Mouse (Mus musculus): ENCODE results near the gene Parvg. TPM values are rescaled to one million over a fixed set of nuclear protein-coding genes. Genes with fewer than 3 reads are reported as not detected.

Gene Parvg
- polyA plus RNA-seq, 1 experiment from 2014 or later = 13.4 TPM

DNA sequence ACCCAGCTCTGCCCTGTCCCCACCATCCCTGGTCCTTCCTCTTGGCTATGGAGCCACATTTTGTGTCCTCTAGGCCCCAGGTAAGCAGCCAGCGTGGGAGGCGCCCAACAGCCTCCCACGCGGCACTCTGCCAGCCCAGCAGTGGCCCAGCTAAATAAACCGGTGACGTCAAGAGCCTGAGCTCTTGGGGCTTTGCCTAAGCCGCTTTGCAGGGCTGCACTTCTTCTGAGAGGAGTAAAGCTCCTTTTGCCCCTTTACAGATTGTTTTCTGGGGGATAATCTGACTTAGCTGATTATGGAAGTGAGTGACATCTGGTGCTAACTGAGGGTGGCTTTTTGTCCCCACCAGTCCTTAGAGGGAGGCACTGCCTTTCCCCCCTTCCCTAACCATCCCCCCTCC, 22.8 kb upstream of the Parvg start:
- Histone ChIP-seq H3K27ac (ENCODE audit: low read depth) (no peak overlapping the region), H3K4me2 (ENCODE audit: low read depth, low read length) (no peak overlapping the region), H3K9me3 (ENCODE audit: low read length) (no peaks in the 10 kb centered on the region), H3K4me1 (ENCODE audit: insufficient read depth) (peaks cover 7% of the 10 kb centered on the region; the same call in 1 of the 2 replicates), H3K36me3 (replicated peaks; ENCODE audit: insufficient read depth, low read length) (no peaks in the 10 kb centered on the region), H3K27me3 (ENCODE audit: insufficient read depth, low read length) (no peaks in the 10 kb centered on the region), H3K4me3 (ENCODE audit: low read depth, low read length) (no peak overlapping the region), H3K9ac (replicated peaks) (no peak overlapping the region)
- ATAC-seq (peak; percentile 44; the same call in 1 of the 2 replicates), DNase-seq (peak; percentile 46)
- TF ChIP-seq EP300 (IDR thresholded peaks at IDR 0.05; ENCODE audit: low read depth) (no peak), CTCF (IDR thresholded peaks at IDR 0.05; ENCODE audit: low read depth) (no peak)
- 46% methylated on average over 7 of the region's 7 CpGs for WGBS (ENCODE audit: insufficient replicate concordance)

DNA sequence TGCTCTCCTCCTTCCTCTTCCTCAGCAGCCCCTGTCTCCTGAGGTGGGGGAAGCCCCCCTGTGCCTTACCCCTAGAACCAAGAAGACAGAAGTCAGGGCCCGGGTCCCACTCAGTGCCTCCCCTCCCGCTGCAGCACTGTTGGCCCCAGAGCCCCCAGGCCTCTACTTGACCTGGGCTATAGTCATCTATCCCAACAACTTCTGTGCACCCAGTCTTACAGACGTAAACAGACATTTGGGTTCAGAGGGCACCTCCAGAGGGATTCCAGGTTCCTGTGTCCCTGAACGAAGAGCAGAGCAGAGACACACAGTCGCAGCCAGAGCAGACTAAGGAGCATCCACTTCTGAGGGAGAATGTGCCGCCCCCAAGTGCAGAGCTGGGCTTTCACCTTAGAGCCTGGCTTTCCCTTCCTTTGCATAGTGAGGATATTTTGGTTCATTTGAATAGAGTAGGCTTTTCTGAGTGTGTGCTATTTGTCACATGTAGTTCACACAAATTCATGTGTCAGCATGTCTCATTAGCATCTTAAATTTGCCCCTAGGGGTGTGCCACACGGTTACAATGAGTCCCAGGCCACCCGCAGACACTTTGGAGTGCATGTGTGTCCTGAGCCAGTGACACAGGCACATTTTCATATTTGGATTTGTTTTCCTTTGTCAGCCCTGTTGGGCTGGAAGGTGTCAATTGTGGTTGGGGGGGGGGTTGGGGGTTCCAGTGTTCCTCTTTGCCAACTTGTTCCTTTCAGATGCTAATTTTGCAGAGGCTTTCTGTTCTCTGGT, 22.0 kb upstream of the Parvg start:
- Histone ChIP-seq H3K27me3 (ENCODE audit: insufficient read depth, low read length) (no peaks in the 10 kb centered on the region), H3K4me3 (ENCODE audit: low read depth, low read length) (no peak overlapping the region), H3K4me1 (ENCODE audit: insufficient read depth) (peaks cover 7% of the 10 kb centered on the region; the same call in 1 of the 2 replicates), H3K4me2 (ENCODE audit: low read depth, low read length) (no peak overlapping the region), H3K36me3 (replicated peaks; ENCODE audit: insufficient read depth, low read length) (no peaks in the 10 kb centered on the region), H3K27ac (ENCODE audit: low read depth) (no peak overlapping the region), H3K9me3 (ENCODE audit: low read length) (no peaks in the 10 kb centered on the region), H3K9ac (replicated peaks) (no peak overlapping the region)
- 57% methylated on average over 8 of the region's 8 CpGs for WGBS (ENCODE audit: insufficient replicate concordance)
- TF ChIP-seq EP300 (IDR thresholded peaks at IDR 0.05; ENCODE audit: low read depth) (no peak), CTCF (IDR thresholded peaks at IDR 0.05; ENCODE audit: low read depth) (no peak)
- DNase-seq = no peak
- no peak for ATAC-seq

GRCm38 (mm10) chr15:84303264-84303663, 20.6 kb upstream of the Parvg start:
- no peaks in the 10 kb centered on the region for H3K27me3 ChIP-seq (ENCODE audit: insufficient read depth, low read length)
- ATAC-seq = no peak
- TF ChIP-seq CTCF (IDR thresholded peaks at IDR 0.05; ENCODE audit: low read depth) (no peak), EP300 (IDR thresholded peaks at IDR 0.05; ENCODE audit: low read depth) (no peak)
- no peak overlapping the region for H3K27ac ChIP-seq (ENCODE audit: low read depth)
- no peak for DNase-seq
- 52% methylated on average over 10 of the region's 10 CpGs for WGBS (ENCODE audit: insufficient replicate concordance)
- peaks cover 7% of the 10 kb centered on the region; the same call in 1 of the 2 replicates for H3K4me1 ChIP-seq (ENCODE audit: insufficient read depth)
- H3K4me3 ChIP-seq (ENCODE audit: low read depth, low read length) = no peak overlapping the region
- H3K4me2 ChIP-seq (ENCODE audit: low read depth, low read length) = no peak overlapping the region
- H3K9ac ChIP-seq (replicated peaks) = no peak overlapping the region
- no peaks in the 10 kb centered on the region for H3K9me3 ChIP-seq (ENCODE audit: low read length)
- H3K36me3 ChIP-seq (replicated peaks; ENCODE audit: insufficient read depth, low read length) = no peaks in the 10 kb centered on the region

- no peak for ATAC-seq
- no peak overlapping the region for H3K9ac ChIP-seq (replicated peaks)
- H3K36me3 ChIP-seq (replicated peaks; ENCODE audit: insufficient read depth, low read length) = no peaks in the 10 kb centered on the region
- 73% methylated on average over 10 of the region's 10 CpGs for WGBS (ENCODE audit: insufficient replicate concordance)
- H3K9me3 ChIP-seq (ENCODE audit: low read length) = no peaks in the 10 kb centered on the region
- no peaks in the 10 kb centered on the region for H3K27me3 ChIP-seq (ENCODE audit: insufficient read depth, low read length)
- no peak overlapping the region for H3K27ac ChIP-seq (ENCODE audit: low read depth)
- no peak overlapping the region for H3K4me2 ChIP-seq (ENCODE audit: low read depth, low read length)
- no peak for DNase-seq
- peaks cover 4% of the 10 kb centered on the region; the same call in 1 of the 2 replicates for H3K4me1 ChIP-seq (ENCODE audit: insufficient read depth)
- no peak overlapping the region for H3K4me3 ChIP-seq (ENCODE audit: low read depth, low read length)
- TF ChIP-seq CTCF (IDR thresholded peaks at IDR 0.05; ENCODE audit: low read depth) (no peak), EP300 (IDR thresholded peaks at IDR 0.05; ENCODE audit: low read depth) (no peak)
Measured at GRCm38 (mm10) chr15:84305333-84305732, 18.5 kb upstream of the Parvg start.

DNA sequence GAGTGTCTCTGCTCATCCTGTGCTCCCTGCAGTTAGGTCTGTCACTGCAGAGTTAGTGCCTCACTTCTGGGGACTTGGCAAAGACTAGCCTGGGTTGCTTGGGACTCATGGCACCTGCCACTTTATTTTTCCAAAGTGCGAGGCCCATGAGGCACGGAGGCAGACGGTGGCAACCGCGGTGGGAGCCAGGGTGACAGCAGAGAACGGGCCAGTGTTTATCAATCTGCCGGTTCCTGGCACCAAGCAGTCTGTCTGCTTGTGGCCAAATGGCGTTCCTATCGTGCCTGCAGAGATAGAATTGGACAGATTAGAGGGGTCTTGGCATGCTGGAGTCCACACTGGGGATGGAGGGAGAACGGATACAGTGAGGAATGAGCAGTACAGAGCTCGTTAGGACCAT, 13.6 kb upstream of the Parvg start:
- no peak overlapping the region for H3K4me2 ChIP-seq (ENCODE audit: low read depth, low read length)
- 56% methylated on average over 11 of the region's 11 CpGs for WGBS (ENCODE audit: insufficient replicate concordance)
- H3K9ac ChIP-seq (replicated peaks) = no peak overlapping the region

GRCm38 (mm10) chr15:84311295-84312085, 12.3 kb upstream of the Parvg start:
- Histone ChIP-seq H3K9me3 (ENCODE audit: low read length) (no peaks in the 10 kb centered on the region), H3K27me3 (ENCODE audit: insufficient read depth, low read length) (no peaks in the 10 kb centered on the region), H3K4me1 (ENCODE audit: insufficient read depth) (peaks cover 40% of the 10 kb centered on the region), H3K4me2 (ENCODE audit: low read depth, low read length) (no peak overlapping the region), H3K9ac (replicated peaks) (peak overlapping the region; percentile 26; the same call in 1 of the 2 replicates), H3K27ac (ENCODE audit: low read depth) (peak overlapping the region; percentile 39; the same call in 1 of the 2 replicates), H3K36me3 (replicated peaks; ENCODE audit: insufficient read depth, low read length) (0 out of 2 replicates have a peak, but pooled peaks cover 4% of the 10 kb centered on the region), H3K4me3 (ENCODE audit: low read depth, low read length) (no peak overlapping the region)
- no peak for DNase-seq
- no peak for TF ChIP-seq CTCF (IDR thresholded peaks at IDR 0.05; ENCODE audit: low read depth)
- peak; percentile 96 for TF ChIP-seq EP300 (IDR thresholded peaks at IDR 0.05; ENCODE audit: low read depth)
- ATAC-seq = peak; percentile 80
- WGBS (ENCODE audit: insufficient replicate concordance) = 43% methylated on average over 9 of the region's 9 CpGs

More for the DNA sequence above, 13.6 kb upstream of the Parvg start:
- ATAC-seq = no peak
- DNase-seq = no peak
- Histone ChIP-seq H3K27ac (ENCODE audit: low read depth) (no peak overlapping the region), H3K9me3 (ENCODE audit: low read length) (no peaks in the 10 kb centered on the region), H3K27me3 (ENCODE audit: insufficient read depth, low read length) (no peaks in the 10 kb centered on the region), H3K36me3 (replicated peaks; ENCODE audit: insufficient read depth, low read length) (0 out of 2 replicates have a peak, but pooled peaks cover 4% of the 10 kb centered on the region), H3K4me1 (ENCODE audit: insufficient read depth) (peaks cover 36% of the 10 kb centered on the region), H3K4me3 (ENCODE audit: low read depth, low read length) (no peak overlapping the region)
- no peak for TF ChIP-seq EP300 (IDR thresholded peaks at IDR 0.05; ENCODE audit: low read depth)
- TF ChIP-seq CTCF (IDR thresholded peaks at IDR 0.05; ENCODE audit: low read depth) = no peak
